Mouse (Mus musculus) kidney, adult 2 months (tissue): ENCODE data around the gene Kcnn4.

Experiments used
- CTCF ChIP-seq: fragments of 200-500 bp; conservative IDR thresholded peaks from 2 replicates; pipeline ENCODE4 v1.5.1; 2011; ENCODE audit warnings: low read depth, mild to moderate bottlenecking, control low read depth, low read length, moderate library complexity, mixed read lengths; ENCODE audit not compliant: insufficient read depth, insufficient read length
- POLR2A ChIP-seq: fragments of 200-500 bp; IDR thresholded peaks from one replicate; pipeline ENCODE4 v1.6.1; 2011; ENCODE audit warnings: low read depth, low read length, control low read depth

GRCm38 (mm10) chr7:24326273-24327135 is 43.6 kb upstream of the Kcnn4 start:
- TF ChIP-seq CTCF (no peak), POLR2A (no peak)
